Mouse (Mus musculus) NIH3T3 (cell line): ENCODE measurements around the gene Lipe.
"Not testable (repeated sequence)": the region's sequence is repeated elsewhere in the genome, so short reads cannot be mapped to it uniquely, and the experiment has no call there.

Experiments
- DNase-seq: peaks from one replicate; pipeline ENCODE4 v3.0.0-alpha.2; 2012; ENCODE audit warnings: low read depth

The Lipe gene

GRCm38 (mm10) chr7:25398610-25399009, at the start of gene Lipe:
Gene Lipe (minus strand): TSS chr7:25398710.
- no peak for DNase-seq

- DNase-seq: no peak
Observed at GRCm38 (mm10) chr7:25440816-25441153, 42.3 kb upstream of the Lipe start.

GRCm38 (mm10) chr7:25439978-25440815, 41.7 kb upstream of the Lipe start:
- DNase-seq: no peak

DNA sequence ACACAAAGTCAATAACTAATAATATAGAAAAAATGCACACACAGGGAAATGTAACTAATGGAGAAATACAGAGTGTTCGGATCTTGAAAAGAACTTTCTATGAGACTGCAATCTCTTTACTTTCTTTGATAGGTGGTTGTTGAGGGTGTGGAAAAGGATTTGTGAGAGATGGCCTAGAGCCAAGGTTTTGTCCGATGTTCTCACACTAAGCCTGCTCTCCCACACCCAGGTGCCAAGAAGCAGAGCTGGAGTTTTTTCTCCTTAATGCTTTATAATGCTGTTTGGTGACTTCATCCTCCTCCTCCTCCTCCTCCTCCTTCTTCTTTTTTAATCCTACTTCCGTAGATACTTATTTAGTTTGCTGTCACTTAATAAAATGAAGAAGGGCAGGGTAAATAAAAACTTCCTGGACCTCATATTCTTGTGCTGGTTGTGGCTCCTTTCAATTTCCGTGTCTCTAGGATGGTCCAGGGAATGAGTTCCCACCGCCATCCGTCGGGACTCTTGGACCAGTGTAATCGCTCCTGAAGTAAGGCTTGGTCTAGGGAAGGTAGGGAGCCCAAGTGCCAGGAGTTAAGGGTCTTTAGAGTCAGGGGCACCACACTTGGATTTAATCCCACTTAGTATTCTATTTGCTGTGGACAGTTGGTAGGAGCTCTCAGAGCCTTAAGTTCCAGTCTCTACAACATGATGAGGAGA, 40.8 kb upstream of the Lipe start:
- DNase-seq: no peak

GRCm38 (mm10) chr7:25436704-25437103, 38.2 kb upstream of the Lipe start:
- DNase-seq: no peak

DNA sequence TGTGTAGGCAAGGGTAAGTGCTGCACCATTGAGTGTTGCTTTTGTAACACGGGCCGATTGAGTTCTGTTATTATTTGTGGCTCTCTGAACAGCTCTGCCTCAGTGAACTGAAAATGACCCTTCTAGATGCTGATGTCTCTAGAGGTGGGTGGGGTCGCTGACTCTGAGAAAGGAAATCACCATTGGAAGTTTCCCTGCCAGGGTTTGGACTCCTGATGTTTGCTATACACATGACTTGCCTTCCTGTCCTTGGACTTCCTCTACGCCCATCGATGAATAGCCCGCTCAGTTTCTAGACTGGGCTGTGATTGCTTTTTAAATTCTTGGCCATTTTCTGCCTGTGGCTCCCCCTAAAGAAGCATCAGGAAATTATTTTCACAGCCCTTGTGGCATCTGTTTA, 37.7 kb upstream of the Lipe start:
- DNase-seq: no peak

DNA sequence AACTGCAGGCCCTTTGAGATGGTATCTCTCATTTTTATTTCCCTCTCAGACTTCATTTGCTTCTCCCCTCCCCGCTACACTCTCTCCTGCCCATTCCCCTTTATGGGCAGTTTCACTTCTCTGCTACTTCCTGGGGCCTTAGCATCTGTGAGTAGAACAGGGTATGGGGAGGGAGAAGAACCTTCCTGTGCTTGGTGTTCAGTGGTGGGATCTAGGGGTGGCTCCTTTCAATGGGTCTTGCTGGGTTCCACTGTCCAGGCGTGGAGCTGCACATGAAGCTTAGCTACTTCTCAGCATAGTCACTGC, 37.0 kb upstream of the Lipe start:
- no peak for DNase-seq

- DNase-seq: no peak
Observed at GRCm38 (mm10) chr7:25434654-25435545, 36.4 kb upstream of the Lipe start.

DNA sequence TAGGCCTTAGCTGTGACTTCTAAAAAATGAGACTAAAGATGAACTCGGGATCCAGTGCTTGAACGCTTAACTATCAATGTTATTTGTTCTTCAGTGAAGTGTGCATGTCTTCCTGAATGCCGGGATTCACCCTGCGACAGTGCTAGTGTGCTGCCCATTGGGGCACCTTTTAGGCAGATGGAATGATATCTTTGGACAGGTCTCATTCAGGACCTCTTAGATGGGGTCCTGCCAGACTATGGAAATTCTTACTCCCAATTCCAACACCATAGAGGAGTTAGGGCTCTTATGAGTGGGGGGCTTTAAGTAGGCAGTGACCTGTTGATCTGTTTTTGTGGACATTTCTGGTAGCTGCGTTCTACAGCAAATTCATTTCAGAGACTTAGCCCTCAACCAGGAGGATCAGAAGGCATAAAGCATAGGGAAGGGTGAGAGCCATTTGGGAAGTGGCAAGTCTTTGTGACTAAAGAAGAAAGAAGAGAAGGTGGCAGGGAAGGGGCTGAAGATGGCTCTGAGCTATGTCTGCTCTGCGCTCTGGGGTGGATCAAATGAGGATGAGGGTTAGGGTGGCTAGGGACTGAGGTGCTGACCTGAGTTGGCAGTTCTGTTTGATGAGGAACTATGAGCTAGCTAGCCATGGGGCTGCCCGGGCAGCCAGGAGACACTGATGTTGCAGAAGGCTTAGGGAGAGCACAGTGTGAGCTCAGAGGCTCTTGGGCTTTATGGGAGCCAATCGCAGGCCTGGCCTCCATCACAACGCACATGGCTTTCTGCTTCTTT, 35.5 kb upstream of the Lipe start:
- no peak for DNase-seq

DNA sequence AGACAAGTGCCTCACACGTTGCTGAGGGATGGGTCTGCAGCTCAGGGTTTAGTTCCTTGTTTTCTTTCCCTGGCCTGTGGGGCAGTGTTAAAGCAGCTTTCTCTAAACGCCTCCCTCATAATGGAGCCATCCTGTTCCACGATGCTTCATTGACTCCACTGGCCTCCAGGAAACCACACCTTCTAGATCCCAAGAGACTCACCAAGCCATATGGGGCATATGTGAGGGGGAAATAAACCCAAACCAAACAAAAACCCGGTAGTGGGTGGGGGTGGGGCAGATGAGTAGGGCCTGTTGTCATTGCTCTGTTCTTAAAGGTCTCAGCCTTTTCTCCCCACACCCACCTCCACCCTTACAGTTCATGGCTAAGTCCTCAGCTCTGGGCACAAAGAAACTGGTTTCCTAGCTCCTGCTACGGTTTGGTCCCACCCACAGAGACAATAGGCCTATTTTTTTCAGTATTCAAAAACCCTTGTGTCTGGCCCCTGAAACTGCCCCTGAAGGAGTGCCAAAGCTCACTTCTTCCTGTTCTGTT, 34.6 kb upstream of the Lipe start:
- peak; percentile 20 for DNase-seq

DNA sequence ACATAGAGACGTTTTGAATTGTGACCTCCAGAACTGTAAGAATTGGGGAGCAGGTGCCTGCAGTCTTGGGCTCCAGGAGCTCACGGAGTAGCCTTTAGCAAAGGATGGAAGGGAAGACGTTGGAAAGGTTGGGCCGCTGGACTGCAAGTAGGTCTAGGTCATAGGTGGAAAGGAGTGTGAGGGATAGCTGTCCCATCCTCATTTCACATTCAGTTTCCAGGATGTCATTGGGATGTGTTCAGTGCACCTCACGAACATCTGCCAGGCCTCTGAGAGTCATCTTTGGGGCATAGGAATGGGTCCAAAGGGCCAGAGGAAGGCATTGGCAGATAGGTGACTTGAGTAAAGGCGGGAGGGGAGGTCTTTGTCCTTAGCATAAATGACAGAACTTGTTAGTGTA, 33.9 kb upstream of the Lipe start:
- no peak for DNase-seq

DNA sequence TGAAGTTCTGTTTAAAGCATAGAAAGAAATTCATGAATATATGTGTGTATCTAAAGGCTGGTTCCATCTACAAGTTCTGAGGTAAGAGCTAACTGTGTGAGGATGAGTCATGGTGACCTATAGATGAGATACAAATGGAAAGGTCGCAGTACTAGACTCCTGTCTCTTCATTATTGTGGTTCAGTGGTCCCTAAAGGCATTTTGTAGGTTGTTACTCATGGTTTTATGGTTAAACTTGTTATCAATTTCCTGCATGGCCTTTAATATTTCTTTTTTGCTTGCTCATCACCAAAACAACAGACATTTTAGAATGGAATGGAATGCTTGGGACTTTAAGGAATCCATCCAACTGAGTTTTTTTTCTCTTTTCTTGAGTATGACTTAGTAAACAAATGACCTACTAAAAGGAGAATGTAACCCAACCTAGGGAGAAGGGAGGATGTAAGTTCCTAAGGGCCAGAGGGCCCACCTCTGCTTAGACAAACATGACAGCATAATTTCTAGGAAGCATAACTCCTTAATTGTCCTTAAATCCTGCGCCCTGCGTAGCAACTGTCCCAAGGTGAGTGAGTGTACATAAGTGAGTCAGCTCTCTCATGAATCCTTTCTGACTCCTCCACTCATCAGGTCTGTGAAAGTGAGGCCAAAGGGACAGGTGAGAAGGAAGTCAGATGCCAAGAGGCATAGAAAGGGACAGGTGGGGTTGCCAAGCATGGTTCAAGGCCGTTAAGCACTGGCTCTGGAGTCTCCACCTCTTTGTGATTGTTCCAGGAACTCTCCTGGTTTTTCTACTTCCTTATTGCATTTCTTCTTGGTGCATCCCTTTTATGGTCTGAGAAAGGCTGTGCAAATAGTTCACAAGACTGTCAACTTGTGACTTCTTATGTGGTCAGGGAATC, 31.6 kb upstream of the Lipe start:
- peak; percentile 34 for DNase-seq

- no peak for DNase-seq
Observed at GRCm38 (mm10) chr7:25428321-25428720, 29.8 kb upstream of the Lipe start.

DNA sequence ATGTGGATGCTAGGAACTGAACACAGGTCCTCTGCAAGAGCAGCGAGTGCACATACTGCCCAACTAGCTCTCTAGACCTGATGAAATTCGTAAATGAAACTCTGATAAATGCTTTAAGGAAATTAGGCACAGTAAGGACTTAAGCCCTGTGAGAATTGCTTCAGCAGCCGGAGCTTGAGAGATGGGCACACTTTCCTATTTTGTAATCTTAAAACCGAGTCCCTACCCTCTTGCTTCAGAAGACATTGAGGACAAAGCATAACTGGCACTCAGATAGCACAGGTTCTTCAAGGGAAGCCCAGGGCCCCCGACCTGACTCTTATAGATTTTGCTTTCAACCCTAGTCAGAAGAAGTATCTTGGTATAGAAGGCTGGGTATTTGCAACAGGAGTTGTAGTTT, 28.6 kb upstream of the Lipe start:
- no peak for DNase-seq

GRCm38 (mm10) chr7:25426380-25426779, 27.9 kb upstream of the Lipe start:
- DNase-seq: not testable (repeated sequence)

- peak; percentile 89 for DNase-seq
Observed at GRCm38 (mm10) chr7:25424429-25424828, 25.9 kb upstream of the Lipe start.

- no peak for DNase-seq
Observed at GRCm38 (mm10) chr7:25422286-25422841, 23.9 kb upstream of the Lipe start.

- DNase-seq: no peak
Observed at GRCm38 (mm10) chr7:25419943-25420342, 21.4 kb upstream of the Lipe start.

- DNase-seq: no peak
Observed at GRCm38 (mm10) chr7:25419536-25419935, 21.0 kb upstream of the Lipe start.

- DNase-seq: peak; percentile 35
Observed at GRCm38 (mm10) chr7:25417597-25417996, 19.1 kb upstream of the Lipe start.
